Comparison of ENCODE assay signal across 8 mouse cellular contexts in the genomic region with DNA sequence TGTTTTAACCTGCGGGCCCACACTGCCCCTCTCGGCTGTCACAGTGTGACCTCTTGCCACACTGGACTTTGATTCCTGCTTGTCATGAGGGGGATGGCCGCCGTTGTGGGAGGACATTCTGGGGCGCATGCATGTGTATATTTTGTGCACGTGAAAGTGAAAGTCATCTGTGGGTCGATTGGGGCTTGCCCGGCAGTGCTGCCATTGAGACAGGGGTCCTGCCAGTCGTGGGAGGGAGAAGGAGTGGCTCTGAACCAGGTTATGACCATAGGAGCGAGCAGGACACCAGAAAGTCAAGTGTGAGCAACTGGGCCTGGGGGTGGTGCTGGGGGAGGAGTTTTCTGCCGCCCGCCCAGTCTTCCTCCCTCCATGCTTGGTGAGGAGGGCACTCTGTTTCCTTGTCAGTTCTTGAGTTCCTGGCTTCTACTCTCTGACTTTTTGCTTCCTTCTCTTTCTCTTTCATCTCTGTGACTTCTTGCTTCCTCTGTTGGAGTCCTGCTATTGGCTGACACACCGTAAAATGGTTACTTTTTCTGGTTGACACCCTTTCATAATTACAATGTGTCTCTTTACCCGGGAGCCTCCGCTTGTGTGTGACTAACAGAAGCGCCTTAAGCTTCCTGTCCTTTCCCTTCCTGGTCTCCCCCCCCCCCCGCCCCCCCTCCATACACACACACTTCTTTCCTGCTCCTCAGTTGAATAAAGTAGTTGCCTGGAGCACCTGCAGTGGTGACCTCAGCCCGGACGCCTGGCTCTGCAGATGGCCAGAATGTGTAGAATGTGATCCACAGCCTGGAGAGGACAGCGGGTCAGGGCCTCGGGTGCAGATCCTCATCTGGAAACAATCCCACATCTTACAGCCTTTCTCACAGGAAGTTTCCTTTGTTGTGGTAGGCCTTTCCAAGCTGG. TPM values are rescaled to one million over a fixed set of nuclear protein-coding genes. Genes with fewer than 3 reads are reported as not detected.
DNase-seq lines count a peak whose midpoint lies in the region; ATAC-seq and TF ChIP-seq lines count a peak whose summit lies in the region.

No protein-coding gene starts in this region.

- peak overlapping the region; percentile 29 for H3K4me3 ChIP-seq in E14TG2a.4 (replicated peaks; ENCODE audit: low read length)
- no peak overlapping the region for H3K4me3 ChIP-seq in heart, embryonic 12.5 days
- H3K4me3 ChIP-seq in kidney, postnatal 0 days (replicated peaks; ENCODE audit: low read depth, low read length) = no peak overlapping the region
- H3K4me3 ChIP-seq in macrophage (ENCODE audit: inconsistent target) = peak overlapping the region; percentile 17; the same call in 1 of the 2 replicates

- no peak overlapping the region for H3K9ac ChIP-seq in heart, embryonic 12.5 days
- H3K9ac ChIP-seq in kidney, postnatal 0 days (ENCODE audit: low read depth, low read length) = no peak overlapping the region

- H3K4me2 ChIP-seq in heart, embryonic 12.5 days = peak overlapping the region; percentile 38
- H3K4me2 ChIP-seq in kidney, postnatal 0 days (ENCODE audit: low read length) = peak overlapping the region; percentile 23; the same call in 1 of the 2 replicates

- WGBS in heart, embryonic 12.5 days = 57% methylated on average over 20 of the region's 21 CpGs
- 27% methylated on average over 21 of the region's 21 CpGs for WGBS in kidney, postnatal 0 days
- WGBS in macrophage (ENCODE audit: missing documents) = 6% methylated on average over 20 of the region's 21 CpGs

- H3K36me3 ChIP-seq in E14TG2a.4 (ENCODE audit: insufficient read depth, low read length) = peaks cover 2% of the 10 kb centered on the region; the same call in 1 of the 2 replicates
- peaks cover 13% of the 10 kb centered on the region; the same call in 1 of the 2 replicates for H3K36me3 ChIP-seq in heart, embryonic 12.5 days
- H3K36me3 ChIP-seq in kidney, postnatal 0 days (ENCODE audit: insufficient read depth, low read length) = 0 out of 2 replicates have a peak, but pooled peaks cover 3% of the 10 kb centered on the region
- 0 out of 2 replicates have a peak, but pooled peaks cover 5% of the 10 kb centered on the region for H3K36me3 ChIP-seq in macrophage (ENCODE audit: inconsistent target)

- no peak for TF ChIP-seq CTCF in E14TG2a.4 (conservative IDR thresholded peaks at IDR 0.05; ENCODE audit: low read length)
- TF ChIP-seq CTCF in kidney, postnatal 0 days (IDR thresholded peaks at IDR 0.05; ENCODE audit: low read depth) = no peak

- H3K27me3 ChIP-seq in E14TG2a.4 (ENCODE audit: insufficient read depth, low read length) = no peaks in the 10 kb centered on the region
- H3K27me3 ChIP-seq in heart, embryonic 12.5 days (replicated peaks) = no peaks in the 10 kb centered on the region
- no peaks in the 10 kb centered on the region for H3K27me3 ChIP-seq in kidney, postnatal 0 days (ENCODE audit: insufficient read depth, low read length)

- DNase-seq in adrenal gland, postnatal 10 days = peak; percentile 64
- no peak for DNase-seq in adrenal gland, adult 8-10 months
- DNase-seq in kidney, postnatal 0 days (ENCODE audit: low spot score) = no peak
- no peak for DNase-seq in right cerebral cortex, adult 18-20 months
- DNase-seq in cerebellum, adult 8-10 months = no peak

- peaks cover 99% of the 10 kb centered on the region for H3K79me2 ChIP-seq in macrophage (ENCODE audit: inconsistent target)

- ATAC-seq in heart, embryonic 12.5 days (ENCODE audit: insufficient number of reproducible peaks, low FRiP score) = no peak
- peak; percentile 27; the same call in 1 of the 2 replicates for ATAC-seq in kidney, postnatal 0 days (replicated peaks; ENCODE audit: low FRiP score, low read depth)

- H3K9me3 ChIP-seq in E14TG2a.4 (ENCODE audit: low read length) = no peaks in the 10 kb centered on the region
- H3K9me3 ChIP-seq in heart, embryonic 12.5 days (replicated peaks) = no peaks in the 10 kb centered on the region
- H3K9me3 ChIP-seq in kidney, postnatal 0 days (replicated peaks; ENCODE audit: low read length) = no peaks in the 10 kb centered on the region

- H3K4me1 ChIP-seq in E14TG2a.4 (replicated peaks; ENCODE audit: low read depth, low read length) = peaks cover 76% of the 10 kb centered on the region
- H3K4me1 ChIP-seq in heart, embryonic 12.5 days (replicated peaks) = peaks cover 75% of the 10 kb centered on the region
- peaks cover 60% of the 10 kb centered on the region for H3K4me1 ChIP-seq in kidney, postnatal 0 days (replicated peaks; ENCODE audit: insufficient read depth, low read length)

- peak overlapping the region; percentile 85 for H3K27ac ChIP-seq in heart, embryonic 12.5 days (ENCODE audit: poor library complexity, severe bottlenecking)
- H3K27ac ChIP-seq in kidney, postnatal 0 days = peak overlapping the region; percentile 78
- H3K27ac ChIP-seq in macrophage = peak overlapping the region; percentile 76

RNA-seq across cellular contexts. Expression of gene Pxn, which starts 15.3 kb away (rescaled TPM):
- total RNA-seq in adrenal gland, postnatal 10 days (2021) = 10 to 100 TPM; 55.1 to 72.4 TPM
- 10 to 100 TPM; 32.1 to 64.5 (median 44.8) TPM for total RNA-seq in adrenal gland, adult 8-10 months (2022)
- polyA plus RNA-seq in heart, embryonic 12.5 days (2016; fragmentation: Nextera tagmentation; extraction: Ambion mirVana) = 41.1 and 41.7 TPM in 2 replicates
- 48.3 and 53.1 TPM in 2 replicates for polyA plus RNA-seq in kidney, postnatal 0 days (2015; fragmentation: Nextera tagmentation; extraction: Ambion mirVana)
- 100 to 1,000 TPM; 147 to 750 (median 196) TPM for total RNA-seq in macrophage (2018; cell fraction: chromatin; rRNA removed)
- total RNA-seq in macrophage (2018; cell fraction: cytosol; rRNA removed) = 100 to 1,000 TPM in 5 of 26 experiments, 10 to 100 TPM in 21; 72.4 to 157 (median 88.1) TPM
- 100 to 1,000 TPM; 108 to 337 (median 136) TPM for total RNA-seq in macrophage (2018; cell fraction: nucleus; rRNA removed)
- 48.5 to 74.5 TPM (median 67.7 TPM) in 3 replicates for polyA plus RNA-seq in macrophage (2018)

RNA-seq across cellular contexts. Expression of gene Sirt4, which starts 37.3 kb away (rescaled TPM):
- 10 to 100 TPM; 15.8 to 31.4 TPM for total RNA-seq in adrenal gland, postnatal 10 days (2021)
- 10 to 100 TPM; 24.6 to 53.8 (median 41.2) TPM for total RNA-seq in adrenal gland, adult 8-10 months (2022)
- polyA plus RNA-seq in heart, embryonic 12.5 days (2016; fragmentation: Nextera tagmentation; extraction: Ambion mirVana) = 14.7 and 18.0 TPM in 2 replicates
- 19.6 and 20.2 TPM in 2 replicates for polyA plus RNA-seq in kidney, postnatal 0 days (2015; fragmentation: Nextera tagmentation; extraction: Ambion mirVana)
- total RNA-seq in macrophage (2018; cell fraction: chromatin; rRNA removed) = 10 to 100 TPM in 24 of 26 experiments, 1 to 10 TPM in 2; 6.2 to 80.4 (median 31.0) TPM
- total RNA-seq in macrophage (2018; cell fraction: cytosol; rRNA removed) = 10 to 100 TPM in 4 of 26 experiments, 1 to 10 TPM in 22; 2.0 to 12.0 (median 7.2) TPM
- total RNA-seq in macrophage (2018; cell fraction: nucleus; rRNA removed) = 10 to 100 TPM in 25 of 26 experiments, 1 to 10 TPM in 1; 4.8 to 59.3 (median 25.2) TPM
- 6.7 to 11.2 TPM (median 7.2 TPM) in 3 replicates for polyA plus RNA-seq in macrophage (2018)

RNA-seq across cellular contexts. Expression of gene Rplp0, which starts 37.5 kb away (rescaled TPM):
- 100 to 1,000 TPM; 933 to 968 TPM for total RNA-seq in adrenal gland, postnatal 10 days (2021)
- total RNA-seq in adrenal gland, adult 8-10 months (2022) = 100 to 1,000 TPM; 682 to 769 (median 720) TPM
- 949 and 971 TPM in 2 replicates for polyA plus RNA-seq in heart, embryonic 12.5 days (2016; fragmentation: Nextera tagmentation; extraction: Ambion mirVana)
- 1,459 and 1,525 TPM in 2 replicates for polyA plus RNA-seq in kidney, postnatal 0 days (2015; fragmentation: Nextera tagmentation; extraction: Ambion mirVana)
- total RNA-seq in macrophage (2018; cell fraction: chromatin; rRNA removed) = 100 to 1,000 TPM in 3 of 26 experiments, 10 to 100 TPM in 23; 33.9 to 262 (median 61.4) TPM
- 1,000 to 10,000 TPM in 11 of 26 experiments, 100 to 1,000 TPM in 15; 571 to 1,302 (median 885) TPM for total RNA-seq in macrophage (2018; cell fraction: cytosol; rRNA removed)
- total RNA-seq in macrophage (2018; cell fraction: nucleus; rRNA removed) = 100 to 1,000 TPM; 118 to 274 (median 175) TPM
- polyA plus RNA-seq in macrophage (2018) = 520 to 1,272 TPM (median 1,219 TPM) in 3 replicates

RNA-seq across cellular contexts. Expression of gene Gcn1l1, which starts 43.2 kb away (rescaled TPM):
- total RNA-seq in adrenal gland, postnatal 10 days (2021) = 10 to 100 TPM; 52.4 to 63.2 TPM
- 10 to 100 TPM; 69.2 to 98.2 (median 77.7) TPM for total RNA-seq in adrenal gland, adult 8-10 months (2022)
- polyA plus RNA-seq in heart, embryonic 12.5 days (2016; fragmentation: Nextera tagmentation; extraction: Ambion mirVana) = 43.1 and 47.0 TPM in 2 replicates
- 20.7 and 24.5 TPM in 2 replicates for polyA plus RNA-seq in kidney, postnatal 0 days (2015; fragmentation: Nextera tagmentation; extraction: Ambion mirVana)
- 100 to 1,000 TPM in 19 of 26 experiments, 10 to 100 TPM in 7; 62.0 to 244 (median 110) TPM for total RNA-seq in macrophage (2018; cell fraction: chromatin; rRNA removed)
- total RNA-seq in macrophage (2018; cell fraction: cytosol; rRNA removed) = 10 to 100 TPM; 10.0 to 31.8 (median 20.5) TPM
- 10 to 100 TPM; 33.2 to 96.2 (median 57.2) TPM for total RNA-seq in macrophage (2018; cell fraction: nucleus; rRNA removed)
- polyA plus RNA-seq in macrophage (2018) = 12.9 to 25.7 TPM (median 22.1 TPM) in 3 replicates

RNA-seq across cellular contexts. Expression of gene Pla2g1b, which starts 55.7 kb away (rescaled TPM):
- not detected for total RNA-seq in adrenal gland, postnatal 10 days (2021)
- under 1 TPM in 1 of 4 experiments, not detected in 3; 0.93 TPM for total RNA-seq in adrenal gland, adult 8-10 months (2022)
- polyA plus RNA-seq in heart, embryonic 12.5 days (2016; fragmentation: Nextera tagmentation; extraction: Ambion mirVana) = 0.72 and 1.3 TPM in 2 replicates
- 0.97 and 0.98 TPM in 2 replicates for polyA plus RNA-seq in kidney, postnatal 0 days (2015; fragmentation: Nextera tagmentation; extraction: Ambion mirVana)
- not detected for total RNA-seq in macrophage (2018; cell fraction: chromatin; rRNA removed)
- not detected for total RNA-seq in macrophage (2018; cell fraction: cytosol; rRNA removed)
- not detected for total RNA-seq in macrophage (2018; cell fraction: nucleus; rRNA removed)
- not detected in 3 replicates for polyA plus RNA-seq in macrophage (2018)

Comparison
In these comparisons a context has a peak if more than half of its experiments do, and no peak if none do; other contexts are left out.
1. H3K4me3 ChIP-seq: peak in E14TG2a.4 (single experiment) and macrophage (single experiment); none in heart, embryonic 12.5 days (single experiment) and kidney, postnatal 0 days (single experiment).
2. Peak in every context shown above with its lines, with median percentiles within 50 percentile points of each other: H3K27ac ChIP-seq.